Mouse (Mus musculus) kidney, postnatal 0 days (tissue): Measurements from ENCODE around the gene Tnfaip8l2. TPM values are rescaled to one million over a fixed set of nuclear protein-coding genes. Genes with fewer than 3 reads are reported as not detected.
A peak's percentile ranks its signal among the peaks of the same experiment; 100 is the strongest.

Experiments
- ATAC-seq: fragments of 200-750 bp; cut with Nextera tagmentation; replicated peaks from 2 replicates; pipeline ENCODE4 v1.8.0; 2017; ENCODE audit warnings: low read depth, moderate number of reproducible peaks, moderate TSS enrichment, moderate library complexity; ENCODE audit not compliant: low FRiP score
- DNase-seq: peaks from one replicate; pipeline ENCODE4 v3.0.0-alpha.2; 2016; ENCODE audit warnings: low spot score
- H3K27ac ChIP-seq: fragments of 300-500 bp; sonication (generic); 2 replicates; pipeline ENCODE4 v1.5.1; 2014; ENCODE audit warnings: mild to moderate bottlenecking
- H3K27me3 ChIP-seq: fragments of 300-500 bp; sonication (generic); 2 replicates; pipeline ENCODE4 v1.6.1; 2014; ENCODE audit warnings: low read length, mixed read lengths; ENCODE audit not compliant: insufficient read depth
- H3K36me3 ChIP-seq: fragments of 300-500 bp; sonication (generic); 2 replicates; pipeline ENCODE4 v1.6.1; 2014; ENCODE audit warnings: low read length, mixed read lengths; ENCODE audit not compliant: insufficient read depth
- H3K4me1 ChIP-seq: fragments of 300-500 bp; sonication (generic); replicated peaks from 2 replicates; pipeline ENCODE4 v1.6.1; 2014; ENCODE audit warnings: antibody characterized with exemption, low read length, mixed read lengths; ENCODE audit not compliant: insufficient read depth
- H3K4me2 ChIP-seq: fragments of 300-500 bp; sonication (generic); 2 replicates; pipeline ENCODE4 v1.6.1; 2014; ENCODE audit warnings: mild to moderate bottlenecking, low read length, moderate library complexity, mixed read lengths
- H3K4me3 ChIP-seq: fragments of 300-500 bp; sonication (generic); replicated peaks from 2 replicates; pipeline ENCODE4 v1.5.1; 2014; ENCODE audit warnings: low read depth, low read length
- H3K9ac ChIP-seq: fragments of 300-500 bp; sonication (generic); 2 replicates; pipeline ENCODE4 v1.6.1; 2014; ENCODE audit warnings: low read depth, low read length
- H3K9me3 ChIP-seq: fragments of 300-500 bp; sonication (generic); replicated peaks from 2 replicates; pipeline ENCODE4 v1.6.1; 2016; ENCODE audit warnings: low read length, inconsistent platforms, mixed read lengths
- CTCF ChIP-seq: IDR thresholded peaks from 2 replicates; pipeline ENCODE4 v1.5.1; 2016; ENCODE audit warnings: antibody characterized with exemption, low read depth, mild to moderate bottlenecking, moderate library complexity
- WGBS: fragments of 180-500 bp; shearing (Covaris S2); extraction: QIAGEN DNeasy Blood & Tissue Kit; methylation state at CpG from one replicate; pipeline ENCODE4 v1.1.7; 2014; 5-methylcytosine and 5-hydroxymethylcytosine counted together
- polyA plus RNA-seq: library from polyadenylated mRNA; unstranded; fragments of >200 nt; fragmentation: Nextera tagmentation; extraction: Ambion mirVana; gene quantifications from 2 replicates; pipeline ENCODE4 v1.2.1, GENCODE M21; 2015

The Tnfaip8l2 gene
- polyA plus RNA-seq, 1 experiment from 2014 or later: 3.6 TPM

GRCm38 (mm10) chr3:95130081-95130480 is 12.1 kb downstream of the Tnfaip8l2 start:
- H3K4me1 ChIP-seq: peaks cover 8% of the 10 kb centered on the region
- H3K9ac ChIP-seq: no peak overlapping the region
- H3K4me3 ChIP-seq: no peak overlapping the region
- DNase-seq (no peak), ATAC-seq (no peak)
- no peak overlapping the region for H3K4me2 ChIP-seq
- 0 out of 2 replicates have a peak overlapping the region, but pooled peaks have one; percentile 20 for H3K27ac ChIP-seq
- H3K27me3 ChIP-seq: no peaks in the 10 kb centered on the region
- no peak for TF ChIP-seq CTCF
- no peaks in the 10 kb centered on the region for H3K9me3 ChIP-seq
- 43% methylated on average over 5 of the region's 5 CpGs for WGBS
- 0 out of 2 replicates have a peak, but pooled peaks cover 4% of the 10 kb centered on the region for H3K36me3 ChIP-seq

- Histone ChIP-seq H3K36me3 (0 out of 2 replicates have a peak, but pooled peaks cover 4% of the 10 kb centered on the region), H3K9ac (no peak overlapping the region; the same call in 1 of the 2 replicates), H3K4me2 (0 out of 2 replicates have a peak overlapping the region, but pooled peaks have one; percentile 5), H3K27ac (0 out of 2 replicates have a peak overlapping the region, but pooled peaks have one; percentile 13), H3K4me3 (no peak overlapping the region), H3K4me1 (peaks cover 11% of the 10 kb centered on the region), H3K9me3 (no peaks in the 10 kb centered on the region), H3K27me3 (no peaks in the 10 kb centered on the region)
- DNase-seq (peak; percentile 71), ATAC-seq (no peak; the same call in 1 of the 2 replicates)
- TF ChIP-seq CTCF: no peak
- WGBS: 14% methylated on average over 6 of the region's 6 CpGs
These were observed 12.9 kb downstream of the Tnfaip8l2 start for GRCm38 (mm10) chr3:95129226-95129651.

GRCm38 (mm10) chr3:95124972-95125371 is 17.2 kb downstream of the Tnfaip8l2 start:
- no peak overlapping the region for H3K4me2 ChIP-seq
- H3K9me3 ChIP-seq: no peaks in the 10 kb centered on the region
- no peak for ATAC-seq
- no peak overlapping the region; the same call in 1 of the 2 replicates for H3K27ac ChIP-seq
- no peak overlapping the region for H3K4me3 ChIP-seq
- no peaks in the 10 kb centered on the region for H3K27me3 ChIP-seq
- TF ChIP-seq CTCF: no peak
- peaks cover 5% of the 10 kb centered on the region; the same call in 1 of the 2 replicates for H3K4me1 ChIP-seq
- DNase-seq: peak; percentile 35
- H3K9ac ChIP-seq: peak overlapping the region; percentile 23; the same call in 1 of the 2 replicates
- H3K36me3 ChIP-seq: peaks cover 24% of the 10 kb centered on the region
- 32% methylated on average over 5 of the region's 5 CpGs for WGBS

GRCm38 (mm10) chr3:95124246-95124645 is 17.9 kb downstream of the Tnfaip8l2 start, which contains the start of gene Tmod4:
Gene Tmod4, plus strand, starts transcription at chr3:95124476.
- H3K36me3 ChIP-seq: peaks cover 31% of the 10 kb centered on the region
- H3K4me2 ChIP-seq: no peak within 1 kb of the TSS
- no peak within 1 kb of the TSS for H3K4me3 ChIP-seq
- ATAC-seq: no peak; the same call in 1 of the 2 replicates
- H3K27ac ChIP-seq: no peak within 1 kb of the TSS; the same call in 1 of the 2 replicates
- no peaks in the 10 kb centered on the region for H3K27me3 ChIP-seq
- DNase-seq: peak; percentile 56
- TF ChIP-seq CTCF: peak; percentile 64
- peak within 1 kb of the TSS; percentile 23; the same call in 1 of the 2 replicates for H3K9ac ChIP-seq
- no peaks in the 10 kb centered on the region for H3K9me3 ChIP-seq
- 36% methylated on average over 6 of the region's 6 CpGs for WGBS
- peaks cover 5% of the 10 kb centered on the region; the same call in 1 of the 2 replicates for H3K4me1 ChIP-seq

- H3K27ac ChIP-seq: peak overlapping the region; percentile 60
- no peak overlapping the region for H3K4me3 ChIP-seq
- no peak for ATAC-seq
- H3K9me3 ChIP-seq: no peaks in the 10 kb centered on the region
- H3K4me1 ChIP-seq: 0 out of 2 replicates have a peak, but pooled peaks cover 5% of the 10 kb centered on the region
- DNase-seq: peak; percentile 37
- WGBS: 50% methylated on average over 6 of the region's 6 CpGs
- H3K4me2 ChIP-seq: no peak overlapping the region
- TF ChIP-seq CTCF: no peak
- no peaks in the 10 kb centered on the region for H3K27me3 ChIP-seq
- peaks cover 41% of the 10 kb centered on the region for H3K36me3 ChIP-seq
- H3K9ac ChIP-seq: no peak overlapping the region
These were observed 20.6 kb downstream of the Tnfaip8l2 start for GRCm38 (mm10) chr3:95121580-95121979.

- H3K27me3 ChIP-seq: no peaks in the 10 kb centered on the region
- no peak overlapping the region for H3K9ac ChIP-seq
- H3K4me2 ChIP-seq: no peak overlapping the region
- 74% methylated on average over 2 of the region's 2 CpGs for WGBS
- ATAC-seq (no peak), DNase-seq (no peak)
- no peak overlapping the region for H3K27ac ChIP-seq
- peaks cover 55% of the 10 kb centered on the region for H3K36me3 ChIP-seq
- no peak for TF ChIP-seq CTCF
- H3K4me1 ChIP-seq: no peaks in the 10 kb centered on the region
- no peak overlapping the region for H3K4me3 ChIP-seq
- no peaks in the 10 kb centered on the region for H3K9me3 ChIP-seq
These were observed 24.4 kb downstream of the Tnfaip8l2 start for GRCm38 (mm10) chr3:95117751-95118150.
